Mouse (Mus musculus) CD4-positive, CD25-positive, alpha-beta regulatory T cell, adult 2 months (primary cell): ENCODE data around the gene Ola1.

Experiments used
- DNase-seq: peaks from one replicate; pipeline ENCODE4 v3.0.0-alpha.2; 2012; ENCODE audit warnings: low read depth, low spot score

Ola1 gene

GRCm38 (mm10) chr2:73150526-73150925, 68.2 kb downstream of the Ola1 start:
- DNase-seq: no peak

- no peak for DNase-seq
Measured at GRCm38 (mm10) chr2:73146111-73146510, 72.6 kb downstream of the Ola1 start.

GRCm38 (mm10) chr2:73143732-73144131, 75.0 kb downstream of the Ola1 start:
- no peak for DNase-seq

GRCm38 (mm10) chr2:73142832-73143470, 75.8 kb downstream of the Ola1 start:
- DNase-seq: no peak

GRCm38 (mm10) chr2:73132897-73133296, 85.8 kb downstream of the Ola1 start:
- no peak for DNase-seq

GRCm38 (mm10) chr2:73127686-73128085, 91.0 kb downstream of the Ola1 start:
- no peak for DNase-seq

- no peak for DNase-seq
Measured at GRCm38 (mm10) chr2:73118781-73119180, 99.9 kb downstream of the Ola1 start.

GRCm38 (mm10) chr2:73107089-73107488, 111.6 kb downstream of the Ola1 start:
- DNase-seq: no peak

GRCm38 (mm10) chr2:73096491-73096890, 122.2 kb downstream of the Ola1 start:
- no peak for DNase-seq

- DNase-seq: no peak
Measured at GRCm38 (mm10) chr2:73095300-73095699, 123.4 kb downstream of the Ola1 start.

- DNase-seq: no peak
Measured at GRCm38 (mm10) chr2:73093032-73093431, 125.7 kb downstream of the Ola1 start.

GRCm38 (mm10) chr2:73091302-73091701, 127.4 kb downstream of the Ola1 start:
- no peak for DNase-seq

DNA sequence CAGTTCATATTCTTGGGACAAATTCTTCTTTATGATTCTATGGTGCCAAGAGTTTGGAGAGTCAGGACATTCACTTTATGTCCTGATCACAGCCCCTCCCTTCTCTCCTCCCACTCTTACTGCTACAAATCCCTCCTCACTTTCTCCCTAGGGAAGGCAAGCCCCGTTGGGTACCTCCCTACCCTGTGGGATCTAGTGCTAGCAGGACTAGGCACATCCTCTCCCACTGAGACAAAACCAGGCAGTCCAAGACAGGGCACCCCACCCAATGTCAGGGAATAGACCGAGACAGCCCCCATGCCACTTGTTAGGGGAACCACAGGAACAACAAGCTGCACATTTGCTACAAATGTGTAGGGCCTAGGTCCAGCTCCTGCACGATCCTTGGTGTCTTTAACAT, 131.1 kb downstream of the Ola1 start:
- DNase-seq: no peak

- DNase-seq: no peak
Measured at GRCm38 (mm10) chr2:73085669-73086304, 132.9 kb downstream of the Ola1 start.

- no peak for DNase-seq
Measured at GRCm38 (mm10) chr2:73082476-73082875, 136.2 kb downstream of the Ola1 start.

DNA sequence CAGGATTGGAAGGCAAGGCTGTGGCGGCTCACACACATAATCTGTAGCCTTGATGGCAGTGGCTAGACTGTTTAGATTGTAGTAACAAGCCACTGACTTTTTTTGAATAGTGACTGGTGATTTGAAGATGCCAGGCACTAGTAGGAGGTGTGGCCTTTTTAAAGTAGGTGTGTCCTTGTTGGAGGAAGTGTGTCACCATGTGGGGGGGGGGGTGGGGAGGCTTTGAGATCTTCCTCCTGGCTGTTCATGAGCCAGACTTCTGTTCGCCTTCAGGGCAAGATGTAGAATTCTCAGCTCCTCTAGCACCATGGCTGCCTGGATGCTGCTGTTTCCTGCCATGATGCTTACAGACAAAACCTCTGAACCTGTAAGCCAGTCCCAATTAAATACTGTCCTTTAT, 136.9 kb downstream of the Ola1 start:
- DNase-seq: no peak

- DNase-seq: peak; percentile 37
Measured at GRCm38 (mm10) chr2:73080084-73080483, 138.6 kb downstream of the Ola1 start.

- DNase-seq: no peak
Measured at GRCm38 (mm10) chr2:73079311-73079710, 139.4 kb downstream of the Ola1 start.

DNA sequence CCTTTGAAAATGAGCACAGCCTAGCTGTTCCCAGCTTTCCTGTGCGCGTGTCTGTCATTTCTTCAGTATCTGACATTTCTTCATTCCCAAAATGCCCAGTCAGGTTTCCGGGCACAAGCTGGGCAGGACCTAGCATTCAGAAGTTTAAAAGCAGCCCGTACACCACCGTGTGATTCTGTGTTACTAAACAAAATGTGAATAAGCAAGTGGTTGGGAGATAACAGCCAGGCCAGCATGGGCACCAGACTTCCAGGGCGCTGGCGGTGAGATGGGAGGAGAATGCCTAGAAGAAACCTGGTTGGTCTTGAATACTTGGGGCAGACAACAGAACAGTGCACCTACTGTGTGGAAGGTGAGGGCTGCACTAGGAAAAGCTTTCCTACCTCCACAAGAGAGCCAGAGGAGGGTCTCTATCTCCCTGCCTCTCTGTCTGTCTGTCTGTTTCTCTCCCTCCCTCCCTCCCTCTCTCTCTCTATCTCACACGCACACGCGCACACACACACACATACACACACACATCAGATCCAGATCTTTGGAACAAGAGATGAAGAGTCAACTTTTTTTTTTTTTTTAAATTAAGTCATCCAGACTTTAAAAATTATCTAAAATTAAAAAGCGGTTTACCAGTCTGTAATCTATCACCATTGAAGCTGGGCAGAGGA, 144.8 kb downstream of the Ola1 start:
- no peak for DNase-seq

DNA sequence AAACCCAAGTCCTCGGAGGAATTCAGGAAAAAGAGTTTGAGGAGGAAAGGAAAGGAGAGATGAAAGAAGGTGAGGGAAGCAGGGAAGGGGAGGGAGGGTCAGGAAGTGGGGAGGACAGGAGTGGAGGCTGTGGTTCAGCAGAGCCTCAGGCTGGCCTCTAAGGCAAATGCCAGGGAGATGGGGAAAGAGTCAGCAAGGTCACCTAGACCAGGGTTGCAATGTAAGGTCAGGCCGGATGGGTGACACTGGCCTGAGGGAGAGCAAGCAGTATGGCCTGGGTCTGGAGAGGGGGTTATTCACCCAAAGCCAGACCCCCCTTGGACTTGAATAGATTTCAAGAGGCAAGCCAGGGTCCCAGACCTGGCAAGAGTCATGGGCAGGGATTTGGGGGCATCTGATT, 147.5 kb downstream of the Ola1 start:
- no peak for DNase-seq

- DNase-seq: no peak
Measured at GRCm38 (mm10) chr2:73070449-73071076, 148.2 kb downstream of the Ola1 start.

- no peak for DNase-seq
Measured at GRCm38 (mm10) chr2:73069223-73069825, 149.4 kb downstream of the Ola1 start.
